Mouse (Mus musculus) forebrain, embryonic 11.5 days (tissue): ENCODE measurements around the gene Olfr1494. TPM values are rescaled to one million over a fixed set of nuclear protein-coding genes. Genes with fewer than 3 reads are reported as not detected.

Experiments used
- ATAC-seq: fragments of 200-750 bp; cut with Nextera tagmentation; replicated peaks from 2 replicates; pipeline ENCODE4 v1.8.0; 2017; ENCODE audit warnings: moderate TSS enrichment; ENCODE audit not compliant: low FRiP score
- DNase-seq: peaks from one replicate; pipeline ENCODE4 v3.0.0-alpha.2; 2017; ENCODE audit warnings: low spot score
- H3K27ac ChIP-seq: fragments of 300-500 bp; sonication (generic); 2 replicates; pipeline ENCODE4 v1.5.1; 2014; ENCODE audit warnings: low read depth, low read length
- H3K27me3 ChIP-seq: fragments of 300-500 bp; sonication (generic); 2 replicates; pipeline ENCODE4 v1.6.1; 2014; ENCODE audit warnings: mild to moderate bottlenecking, low read length, mixed read lengths; ENCODE audit not compliant: control insufficient read depth, insufficient read depth
- H3K36me3 ChIP-seq: fragments of 300-500 bp; sonication (generic); 2 replicates; pipeline ENCODE4 v1.6.1; 2014; ENCODE audit warnings: mild to moderate bottlenecking, low read length, moderate library complexity, mixed read lengths; ENCODE audit not compliant: control insufficient read depth, insufficient read depth
- H3K4me1 ChIP-seq: fragments of 300-500 bp; sonication (generic); replicated peaks from 2 replicates; pipeline ENCODE4 v1.6.1; 2014; ENCODE audit warnings: low read length, mixed read lengths; ENCODE audit not compliant: control insufficient read depth, insufficient read depth
- H3K4me2 ChIP-seq: fragments of 300-500 bp; sonication (generic); 2 replicates; pipeline ENCODE4 v1.6.1; 2014; ENCODE audit warnings: low read depth, mild to moderate bottlenecking, low read length, moderate library complexity, mixed read lengths; ENCODE audit not compliant: severe bottlenecking
- H3K4me3 ChIP-seq: fragments of 300-500 bp; sonication (generic); 2 replicates; pipeline ENCODE4 v1.5.1; 2014; ENCODE audit warnings: low read depth, low read length
- H3K9ac ChIP-seq: fragments of 300-500 bp; sonication (generic); 2 replicates; pipeline ENCODE4 v1.6.1; 2014; ENCODE audit warnings: low read length
- H3K9me3 ChIP-seq: fragments of 300-500 bp; sonication (generic); 2 replicates; pipeline ENCODE4 v1.6.1; 2016; ENCODE audit warnings: low read length, mixed read lengths; ENCODE audit not compliant: control insufficient read depth
- WGBS: fragments of 180-500 bp; shearing (Covaris S2); extraction: QIAGEN DNeasy Blood & Tissue Kit; methylation state at CpG from one replicate; pipeline ENCODE4 v1.1.7; 2014; 5-methylcytosine and 5-hydroxymethylcytosine counted together
- polyA plus RNA-seq: library from polyadenylated mRNA; unstranded; fragments of >200 nt; fragmentation: Nextera tagmentation; extraction: Ambion mirVana; gene quantifications from 2 replicates; pipeline ENCODE4 v1.2.1, GENCODE M21; 2014

Olfr1494 gene
- polyA plus RNA-seq = not detected in 2 replicates

DNA sequence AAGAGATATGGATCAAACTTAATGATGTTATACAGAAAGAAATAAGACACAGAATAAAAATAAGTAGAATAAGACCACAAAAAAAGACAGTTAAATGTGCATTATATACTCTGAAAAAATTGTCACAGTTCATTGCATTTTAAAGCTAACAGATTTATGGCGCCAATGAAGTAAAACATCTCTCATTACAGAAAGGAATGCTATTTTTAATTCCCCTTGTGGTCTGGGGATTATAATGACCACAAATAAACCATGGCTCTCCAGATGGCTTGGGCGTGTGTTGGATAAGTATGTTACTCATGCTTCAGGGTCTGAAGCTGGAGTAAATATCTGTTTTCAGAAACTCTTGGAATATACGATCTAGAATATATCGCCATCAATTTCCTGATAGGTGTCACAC, at the start of gene Olfr1494:
Gene Olfr1494 (plus strand): TSS at position 301 of the 400 bp plus-strand sequence.
- Histone ChIP-seq H3K9me3 (no peaks in the 10 kb centered on the region), H3K4me1 (no peaks in the 10 kb centered on the region), H3K9ac (no peak within 1 kb of the TSS), H3K4me3 (no peak within 1 kb of the TSS), H3K27ac (no peak within 1 kb of the TSS), H3K27me3 (no peaks in the 10 kb centered on the region), H3K4me2 (no peak within 1 kb of the TSS), H3K36me3 (no peaks in the 10 kb centered on the region)
- WGBS = 90% methylated on average over 4 of the region's 4 CpGs
- ATAC-seq (no peak), DNase-seq (no peak)

DNA sequence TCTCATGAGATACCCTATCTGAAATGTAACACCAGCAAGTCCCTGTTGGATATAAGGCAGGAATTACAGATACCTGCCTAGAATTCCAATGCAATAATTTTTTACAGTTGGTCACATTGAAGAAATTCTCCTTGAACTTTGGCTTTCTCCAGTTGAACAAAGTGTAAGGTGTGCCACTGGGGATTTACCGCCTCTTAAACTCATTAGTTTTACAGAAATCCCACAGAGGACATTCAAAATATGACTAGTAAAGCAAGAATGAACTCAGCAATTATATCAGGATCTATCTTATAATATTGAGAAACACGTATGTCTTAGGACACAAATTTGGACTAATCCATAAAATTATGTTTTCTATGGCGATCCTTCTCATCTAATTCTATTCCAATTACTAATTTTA, 42.6 kb upstream of the Olfr1494 start, which contains the start of gene Olfr1491:
Gene Olfr1491 (plus strand): TSS at position 301 of the 400 bp plus-strand sequence.
- no peak for ATAC-seq
- WGBS = 80% methylated on average over 3 of the region's 3 CpGs
- no peak within 1 kb of the TSS for H3K27ac ChIP-seq

DNA sequence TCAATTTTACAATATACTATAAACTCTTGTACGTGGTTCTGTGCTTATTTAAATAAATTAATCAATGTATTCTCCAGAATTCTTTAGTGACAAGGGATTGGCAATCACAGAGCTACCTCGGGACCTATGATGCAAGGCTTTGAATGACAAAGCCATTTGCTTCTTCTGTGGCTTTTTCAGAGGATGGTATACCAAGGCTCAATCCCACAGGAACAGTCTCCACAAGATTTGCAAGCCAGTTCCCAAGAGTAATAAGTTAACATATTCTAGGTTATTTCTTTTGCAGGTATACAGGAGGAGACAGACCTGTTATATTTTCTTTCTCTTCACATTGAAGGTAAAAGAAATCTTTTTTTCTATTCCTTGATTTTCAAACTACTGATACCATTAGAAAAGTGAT, 16.6 kb upstream of the Olfr1494 start, which contains the start of gene Olfr1493-ps1:
Gene Olfr1493-ps1 (plus strand): TSS at position 301 of the 400 bp plus-strand sequence.
- Histone ChIP-seq H3K9me3 (no peaks in the 10 kb centered on the region), H3K27ac (no peak within 1 kb of the TSS), H3K4me2 (no peak within 1 kb of the TSS), H3K4me3 (no peak within 1 kb of the TSS), H3K9ac (no peak within 1 kb of the TSS), H3K4me1 (no peaks in the 10 kb centered on the region), H3K36me3 (no peaks in the 10 kb centered on the region), H3K27me3 (no peaks in the 10 kb centered on the region)
- no peak for ATAC-seq
- no peak for DNase-seq
- WGBS = 72% methylated on average over 2 of the region's 2 CpGs

More for the DNA sequence above, 42.6 kb upstream of the Olfr1494 start, which contains the start of gene Olfr1491:
- DNase-seq = no peak
- Histone ChIP-seq H3K9me3 (no peaks in the 10 kb centered on the region), H3K4me2 (no peak within 1 kb of the TSS), H3K9ac (no peak within 1 kb of the TSS), H3K27me3 (no peaks in the 10 kb centered on the region), H3K36me3 (no peaks in the 10 kb centered on the region), H3K4me3 (no peak within 1 kb of the TSS), H3K4me1 (no peaks in the 10 kb centered on the region)

DNA sequence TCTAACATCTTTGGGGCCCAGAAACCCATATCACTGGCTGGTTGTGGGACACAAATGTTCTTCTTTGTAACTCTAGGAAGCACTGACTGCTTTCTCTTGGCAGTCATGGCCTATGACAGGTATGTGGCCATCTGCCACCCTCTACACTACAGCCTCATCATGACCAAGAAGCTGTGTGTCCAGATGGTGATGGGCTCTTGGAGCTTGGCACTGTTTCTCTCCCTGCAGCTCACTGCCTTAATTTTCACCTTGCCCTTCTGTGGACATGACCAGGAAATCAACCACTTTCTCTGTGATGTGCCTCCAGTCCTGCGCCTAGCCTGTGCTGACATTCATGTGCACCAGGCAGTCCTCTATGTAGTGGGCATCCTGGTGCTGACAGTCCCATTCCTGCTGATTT, 9.8 kb downstream of the Olfr1494 start:
- H3K27me3 ChIP-seq = no peaks in the 10 kb centered on the region
- no peaks in the 10 kb centered on the region for H3K36me3 ChIP-seq
- WGBS = 80% methylated on average over 1 of the region's 1 CpGs
- DNase-seq = no peak
- no peak for ATAC-seq
- H3K9ac ChIP-seq = no peak overlapping the region
- H3K4me3 ChIP-seq = no peak overlapping the region
- H3K27ac ChIP-seq = no peak overlapping the region
- H3K4me2 ChIP-seq = no peak overlapping the region
- H3K9me3 ChIP-seq = no peaks in the 10 kb centered on the region
- H3K4me1 ChIP-seq = no peaks in the 10 kb centered on the region

DNA sequence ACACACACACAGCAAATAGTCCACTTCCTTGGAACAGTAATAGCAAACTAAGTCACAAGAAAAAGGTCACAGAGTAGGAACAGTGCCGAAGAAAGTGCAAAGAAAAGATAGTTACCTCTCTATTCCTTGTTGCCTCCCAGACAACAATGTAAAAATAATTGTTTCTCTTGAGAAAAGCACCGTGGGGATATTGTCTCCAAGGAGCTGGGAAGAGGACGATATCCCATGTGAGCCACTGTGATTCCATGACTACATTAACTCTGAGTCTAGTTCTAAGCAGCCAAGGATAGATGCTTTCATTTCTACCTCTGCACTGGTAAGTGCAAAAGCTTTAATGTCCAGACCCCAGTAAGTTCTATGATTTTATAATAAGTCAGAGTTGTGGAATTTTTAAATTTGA, 24.8 kb downstream of the Olfr1494 start, which contains the start of gene Olfr1495:
Gene Olfr1495 (plus strand): TSS at position 301 of the 400 bp plus-strand sequence.
- DNase-seq (no peak), ATAC-seq (no peak)
- no peaks in the 10 kb centered on the region for H3K36me3 ChIP-seq
- no peak within 1 kb of the TSS for H3K4me3 ChIP-seq
- no peaks in the 10 kb centered on the region for H3K9me3 ChIP-seq
- H3K27ac ChIP-seq = no peak within 1 kb of the TSS
- H3K4me2 ChIP-seq = no peak within 1 kb of the TSS
- no peaks in the 10 kb centered on the region for H3K4me1 ChIP-seq
- 89% methylated on average over 3 of the region's 3 CpGs for WGBS
- H3K27me3 ChIP-seq = no peaks in the 10 kb centered on the region
- H3K9ac ChIP-seq = no peak within 1 kb of the TSS

DNA sequence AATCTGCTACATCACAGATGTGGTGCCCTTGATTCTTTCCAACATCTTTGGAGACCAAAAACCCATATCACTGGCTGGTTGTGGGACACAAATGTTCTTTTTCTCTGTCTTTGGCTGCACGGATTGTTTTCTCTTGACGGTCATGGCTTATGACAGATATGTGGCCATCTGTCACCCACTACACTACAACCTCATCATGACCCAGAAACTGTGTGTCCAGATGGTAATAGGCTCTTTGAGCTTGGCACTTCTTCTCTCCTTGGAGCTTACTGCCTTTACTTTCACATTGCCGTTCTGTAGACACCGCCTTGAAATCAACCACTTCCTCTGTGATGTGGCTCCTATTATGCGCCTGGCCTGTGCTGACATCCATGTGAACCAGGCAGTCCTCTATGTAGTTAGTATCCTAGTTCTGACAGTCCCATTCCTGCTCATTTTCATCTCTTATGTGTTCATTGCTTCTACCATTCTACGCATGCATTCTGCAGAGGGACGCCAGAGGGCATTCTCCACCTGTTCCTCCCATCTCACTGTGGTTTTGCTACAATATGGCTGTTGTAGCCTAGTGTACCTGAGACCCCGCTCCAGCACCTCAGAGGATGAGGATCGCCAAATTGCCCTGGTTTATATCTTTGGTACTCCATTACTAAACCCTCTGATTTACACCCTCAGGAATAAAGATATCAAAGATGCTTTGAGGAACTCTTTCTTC, 29.2 kb downstream of the Olfr1494 start:
- Histone ChIP-seq H3K27ac (no peak overlapping the region), H3K4me1 (no peaks in the 10 kb centered on the region), H3K36me3 (no peaks in the 10 kb centered on the region), H3K9ac (no peak overlapping the region), H3K9me3 (no peaks in the 10 kb centered on the region), H3K27me3 (no peaks in the 10 kb centered on the region), H3K4me2 (no peak overlapping the region), H3K4me3 (no peak overlapping the region)
- DNase-seq (no peak), ATAC-seq (no peak)
- WGBS = 91% methylated on average over 9 of the region's 9 CpGs

DNA sequence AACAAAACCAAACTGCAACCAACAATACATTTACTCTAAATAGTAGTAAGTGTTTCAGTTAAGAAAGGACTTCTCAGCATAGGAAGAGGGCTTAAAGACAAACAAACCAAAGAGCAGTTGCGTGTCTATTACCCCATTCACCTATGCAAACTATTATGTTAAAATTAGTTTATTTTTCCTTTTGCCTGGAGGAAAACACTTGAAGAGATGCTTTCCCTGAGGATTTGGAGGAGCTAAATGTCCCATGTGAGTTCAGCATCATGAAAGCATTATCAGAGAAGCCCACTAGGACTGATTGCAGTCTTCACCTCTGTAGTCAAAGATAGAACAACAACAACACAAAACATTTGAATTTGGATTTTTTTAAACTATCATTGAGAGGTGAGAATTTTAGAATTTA, 38.0 kb downstream of the Olfr1494 start, which contains the start of gene Olfr1496:
Gene Olfr1496 (plus strand): TSS at position 301 of the 400 bp plus-strand sequence.
- no peak within 1 kb of the TSS for H3K27ac ChIP-seq
- ATAC-seq (no peak), DNase-seq (no peak)
- WGBS = 80% methylated on average over 1 of the region's 1 CpGs
- no peak within 1 kb of the TSS for H3K9ac ChIP-seq
- H3K9me3 ChIP-seq = no peaks in the 10 kb centered on the region
- H3K4me1 ChIP-seq = no peaks in the 10 kb centered on the region
- no peak within 1 kb of the TSS for H3K4me2 ChIP-seq
- no peaks in the 10 kb centered on the region for H3K27me3 ChIP-seq
- no peaks in the 10 kb centered on the region for H3K36me3 ChIP-seq
- H3K4me3 ChIP-seq = no peak within 1 kb of the TSS

DNA sequence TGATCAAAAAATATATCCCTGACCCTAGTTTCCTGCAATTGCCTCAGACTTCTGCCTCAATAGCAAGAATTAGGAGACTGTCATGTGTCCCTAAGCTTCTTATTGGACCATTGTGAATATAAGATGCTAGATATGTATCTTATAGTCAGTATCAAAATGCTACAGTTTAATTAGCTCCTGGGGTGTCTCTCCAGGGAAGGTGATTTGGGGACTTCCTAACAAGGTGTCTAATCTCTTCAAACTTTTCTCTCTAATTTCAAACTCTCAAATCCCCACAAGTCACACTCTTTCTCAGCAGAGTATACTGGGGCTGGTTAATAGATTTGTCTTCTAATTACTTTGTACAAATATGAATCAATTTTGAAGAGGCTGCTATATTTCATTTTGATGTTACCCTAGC, 58.6 kb downstream of the Olfr1494 start, which contains the start of gene Olfr1497:
Gene Olfr1497 (minus strand): TSS at position 101 of the 400 bp plus-strand sequence.
- no peak within 1 kb of the TSS for H3K9ac ChIP-seq
- DNase-seq = no peak
- no peaks in the 10 kb centered on the region for H3K4me1 ChIP-seq
- H3K4me2 ChIP-seq = no peak within 1 kb of the TSS
- H3K36me3 ChIP-seq = no peaks in the 10 kb centered on the region
- H3K27ac ChIP-seq = no peak within 1 kb of the TSS
- no peak for ATAC-seq
- no peaks in the 10 kb centered on the region for H3K9me3 ChIP-seq
- no peaks in the 10 kb centered on the region for H3K27me3 ChIP-seq
- no peak within 1 kb of the TSS for H3K4me3 ChIP-seq
